ENCODE assay signal across 10 mouse cellular contexts in genomic region chr2:24474514-24475378, GRCm38 (mm10). TPM values are rescaled to one million over a fixed set of nuclear protein-coding genes. Genes with fewer than 3 reads are reported as not detected.
DNase-seq lines count a peak whose midpoint lies in the region; ATAC-seq and TF ChIP-seq lines count a peak whose summit lies in the region.
"Had no signal": no experiment of that assay in that cellular context is flagged by ENCODE, and none has a peak within 500 bp of the region (broad histone marks: within the 10 kb centered on the region; RNA-seq: fewer than 3 reads in every experiment).

No protein-coding gene starts in this region.

- H3K9ac ChIP-seq in hindbrain, postnatal 0 days (replicated peaks; ENCODE audit: low read length): peak overlapping the region; percentile 38
- peak overlapping the region; percentile 51 for H3K9ac ChIP-seq in midbrain, embryonic 12.5 days (replicated peaks)

- 10% methylated on average over 29 of the region's 29 CpGs for WGBS in heart, embryonic 10.5 days
- WGBS in embryonic facial prominence, embryonic 10.5 days: 4% methylated on average over 29 of the region's 29 CpGs
- 36% methylated on average over 29 of the region's 29 CpGs for WGBS in hindbrain, postnatal 0 days
- 5% methylated on average over 29 of the region's 29 CpGs for WGBS in midbrain, embryonic 12.5 days

- peaks cover 17% of the 10 kb centered on the region for H3K4me1 ChIP-seq in heart, embryonic 10.5 days
- peaks cover 21% of the 10 kb centered on the region for H3K4me1 ChIP-seq in embryonic facial prominence, embryonic 10.5 days
- H3K4me1 ChIP-seq in hindbrain, postnatal 0 days (ENCODE audit: insufficient read depth, low read length): peaks cover 11% of the 10 kb centered on the region
- H3K4me1 ChIP-seq in midbrain, embryonic 12.5 days: peaks cover 14% of the 10 kb centered on the region

- peak overlapping the region; percentile 51 for H3K4me3 ChIP-seq in heart, embryonic 10.5 days
- H3K4me3 ChIP-seq in embryonic facial prominence, embryonic 10.5 days: peak overlapping the region; percentile 50
- H3K4me3 ChIP-seq in hindbrain, postnatal 0 days (ENCODE audit: low read length): peak overlapping the region; percentile 40
- peak overlapping the region; percentile 39 for H3K4me3 ChIP-seq in midbrain, embryonic 12.5 days

- peak; percentile 46; the same call in 1 of the 2 replicates for ATAC-seq in hindbrain, postnatal 0 days
- 0 out of 2 replicates have a peak, but pooled peaks have one; percentile 10 for ATAC-seq in midbrain, embryonic 12.5 days (ENCODE audit: low FRiP score, low read depth)

- H3K27ac ChIP-seq in heart, embryonic 10.5 days: no peak overlapping the region
- no peak overlapping the region for H3K27ac ChIP-seq in embryonic facial prominence, embryonic 10.5 days (replicated peaks)
- peak overlapping the region; percentile 32; the same call in 1 of the 2 replicates for H3K27ac ChIP-seq in hindbrain, postnatal 0 days
- H3K27ac ChIP-seq in midbrain, embryonic 12.5 days (replicated peaks): no peak overlapping the region

- H3K36me3 ChIP-seq in heart, embryonic 10.5 days: no peaks in the 10 kb centered on the region
- no peaks in the 10 kb centered on the region for H3K36me3 ChIP-seq in embryonic facial prominence, embryonic 10.5 days (replicated peaks)
- H3K36me3 ChIP-seq in hindbrain, postnatal 0 days (ENCODE audit: insufficient read depth, low read length): no peaks in the 10 kb centered on the region
- no peaks in the 10 kb centered on the region for H3K36me3 ChIP-seq in midbrain, embryonic 12.5 days

- intact Hi-C loops in heart, postnatal 14 days (cut with DNase I): loop anchor here (5.0 kb wide), 1 partner anchor 62 kb away; no protein-coding TSS in a partner anchor

- no peak for DNase-seq in heart, embryonic 10.5 days (ENCODE audit: low spot score)
- DNase-seq in heart, postnatal 14 days: no peak
- DNase-seq in embryonic facial prominence, embryonic 10.5 days (ENCODE audit: low spot score): peak; percentile 29
- no peak for DNase-seq in hindbrain, postnatal 0 days (ENCODE audit: low spot score)
- DNase-seq in cerebellum, adult 11-12 months: no peak
- no peak for DNase-seq in layer of hippocampus, adult 8-10 months (ENCODE audit: low spot score in 2 of 2)
- no peak for DNase-seq in right cerebral cortex, postnatal 25 days

- TF ChIP-seq CTCF in hindbrain, postnatal 0 days (IDR thresholded peaks at IDR 0.05; ENCODE audit: low read depth): no peak

- H3K9me3 ChIP-seq in heart, embryonic 10.5 days: no peaks in the 10 kb centered on the region
- H3K9me3 ChIP-seq in embryonic facial prominence, embryonic 10.5 days: no peaks in the 10 kb centered on the region
- no peaks in the 10 kb centered on the region for H3K9me3 ChIP-seq in hindbrain, postnatal 0 days (ENCODE audit: low read length)
- H3K9me3 ChIP-seq in midbrain, embryonic 12.5 days: no peaks in the 10 kb centered on the region

- H3K27me3 ChIP-seq in heart, embryonic 10.5 days (ENCODE audit: insufficient read depth, poor library complexity, severe bottlenecking): peaks cover 95% of the 10 kb centered on the region
- H3K27me3 ChIP-seq in embryonic facial prominence, embryonic 10.5 days (replicated peaks; ENCODE audit: low read depth, poor library complexity, severe bottlenecking): peaks cover 96% of the 10 kb centered on the region
- peaks cover 28% of the 10 kb centered on the region for H3K27me3 ChIP-seq in hindbrain, postnatal 0 days (ENCODE audit: insufficient read depth, low read length)
- peaks cover 76% of the 10 kb centered on the region for H3K27me3 ChIP-seq in midbrain, embryonic 12.5 days

- peak overlapping the region; percentile 62 for H3K4me2 ChIP-seq in hindbrain, postnatal 0 days (ENCODE audit: low read depth, low read length)
- peak overlapping the region; percentile 58 for H3K4me2 ChIP-seq in midbrain, embryonic 12.5 days (replicated peaks)

RNA-seq across cellular contexts. Expression of gene Pax8, which starts 0.7 kb away (rescaled TPM):
- 0.52 and 1.6 TPM in 2 replicates for polyA plus RNA-seq in heart, embryonic 10.5 days (2016; fragmentation: Nextera tagmentation; extraction: Ambion mirVana)
- total RNA-seq in heart, postnatal 14 days (2021): not detected
- polyA plus RNA-seq in embryonic facial prominence, embryonic 10.5 days (2016; fragmentation: Nextera tagmentation; extraction: Ambion mirVana): 1.1 and 3.0 TPM in 2 replicates
- 32.0 and 44.4 TPM in 2 replicates for total RNA-seq in hindbrain, postnatal 0 days (2014; rRNA removed)
- polyA plus RNA-seq in hindbrain, postnatal 0 days (2015; fragmentation: Nextera tagmentation; extraction: Ambion mirVana): 14.8 and 16.3 TPM in 2 replicates
- 2.8 and 4.7 TPM in 2 replicates for polyA plus RNA-seq in midbrain, embryonic 12.5 days (2016; fragmentation: Nextera tagmentation; extraction: Ambion mirVana)
- not detected for total RNA-seq in layer of hippocampus, adult 8-10 months (2022)
- total RNA-seq: layer of hippocampus, postnatal 10 days had no signal
- polyA plus RNA-seq: C2C12 had no signal
